Mouse (Mus musculus) heart, postnatal 14 days (tissue): ENCODE data around the gene Gsn. TPM values are rescaled to one million over a fixed set of nuclear protein-coding genes. Genes with fewer than 3 reads are reported as not detected.

Experiments used
- DNase-seq, 2 experiments: peaks; one replicate each; pipeline ENCODE4 v3.0.0; 2021 to 2022
- intact Hi-C: fragments of 180-260 bp; cut with DNase I; formaldehyde crosslinking; loops from one replicate; pipeline ENCODE4 v1.15.1; 2025
- total RNA-seq, 2 experiments: library from RNA; stranded (reverse); gene quantifications; 2 replicates each; pipeline ENCODE4 v1.2.3; 2021

Gsn gene
- total RNA-seq, 2 experiments from 2014 or later, result 271 to 430 TPM

DNA sequence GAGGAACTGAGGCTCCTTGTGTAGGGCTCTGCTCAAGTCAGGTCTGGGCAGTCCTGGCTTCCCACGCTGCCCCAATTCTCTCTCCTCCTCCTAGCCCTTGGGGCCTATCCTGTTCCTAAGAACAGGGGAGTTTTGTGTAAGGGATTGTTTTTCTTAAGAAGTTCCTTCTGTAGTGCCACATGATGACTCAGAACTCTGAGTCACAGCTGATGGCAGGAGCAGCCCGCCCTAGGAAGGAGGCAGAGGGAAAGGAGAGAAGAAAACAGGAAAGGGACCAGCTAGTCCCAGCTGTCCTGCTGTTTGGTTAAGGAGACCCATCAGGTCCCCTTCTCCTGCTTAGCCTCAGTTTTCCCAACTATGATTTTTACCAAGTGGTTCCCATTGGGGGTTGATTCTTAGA lies 15.6 kb downstream of the Gsn start:
- intact Hi-C loops, result no loop called here
- DNase-seq, result peak; percentile 50 to 57

DNA sequence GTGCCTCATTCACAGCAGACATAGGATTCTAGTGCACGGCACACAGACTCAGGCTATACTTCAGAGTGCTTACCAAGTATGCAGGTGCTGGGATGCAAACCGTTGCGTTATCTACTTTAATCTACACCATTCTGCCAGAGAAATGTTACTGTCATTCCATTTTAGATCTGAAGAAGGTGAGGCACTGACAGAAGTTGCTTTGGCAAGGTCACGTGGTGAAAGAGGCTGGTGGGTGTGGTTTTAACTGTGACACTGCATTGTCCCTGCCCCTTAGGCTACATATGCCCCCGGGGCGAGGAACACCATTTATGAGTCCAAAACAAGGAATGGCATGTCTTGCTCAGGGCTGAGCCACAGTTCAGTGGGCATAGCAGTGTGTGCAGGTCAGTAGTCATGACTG lies 16.7 kb downstream of the Gsn start:
- intact Hi-C loops, result no loop called here
- no peak for DNase-seq

DNA sequence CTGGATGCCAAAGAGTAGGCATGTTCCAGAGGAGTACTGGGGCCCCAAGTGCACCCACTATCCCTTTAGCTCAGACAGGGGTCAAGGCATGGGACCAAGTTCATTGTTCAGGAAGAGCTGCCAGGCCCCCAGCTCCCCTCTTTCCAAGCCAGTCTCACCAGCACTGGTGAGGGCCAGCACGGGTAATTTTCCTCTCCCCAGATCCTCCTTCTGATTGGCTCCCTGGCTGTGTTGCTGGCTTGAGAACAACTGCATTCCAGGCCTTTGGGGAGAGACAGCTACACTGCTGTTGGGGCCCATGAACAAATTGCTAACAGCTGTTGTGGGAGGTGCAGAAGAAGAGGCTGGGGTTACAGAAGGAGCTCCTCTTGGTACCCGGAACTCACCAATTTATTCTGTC lies 17.4 kb downstream of the Gsn start:
- peak; percentile 54 to 68 for DNase-seq
- intact Hi-C loops, result no loop called here

DNA sequence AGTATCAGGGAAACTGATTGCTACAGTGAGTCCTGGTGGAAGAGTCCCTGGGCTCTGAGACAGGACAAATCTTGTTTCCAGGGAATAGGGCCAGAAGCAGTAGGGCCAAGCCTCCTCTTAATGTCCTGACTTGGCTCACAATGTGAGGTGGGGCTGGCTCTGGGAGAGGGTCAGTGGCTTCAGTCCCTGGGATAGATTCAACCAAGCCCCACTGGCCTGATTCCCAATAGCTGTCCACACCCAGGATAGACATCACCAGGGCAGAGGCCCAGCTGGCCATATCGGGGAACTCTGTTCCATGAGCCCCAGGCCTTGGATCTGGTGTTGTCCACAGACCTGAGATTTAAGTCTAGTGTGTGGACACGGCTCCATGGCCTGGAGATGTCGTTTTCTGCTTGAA lies 21.5 kb downstream of the Gsn start:
- DNase-seq, result peak; percentile 89 to 92
- intact Hi-C loops, result no loop called here

DNA sequence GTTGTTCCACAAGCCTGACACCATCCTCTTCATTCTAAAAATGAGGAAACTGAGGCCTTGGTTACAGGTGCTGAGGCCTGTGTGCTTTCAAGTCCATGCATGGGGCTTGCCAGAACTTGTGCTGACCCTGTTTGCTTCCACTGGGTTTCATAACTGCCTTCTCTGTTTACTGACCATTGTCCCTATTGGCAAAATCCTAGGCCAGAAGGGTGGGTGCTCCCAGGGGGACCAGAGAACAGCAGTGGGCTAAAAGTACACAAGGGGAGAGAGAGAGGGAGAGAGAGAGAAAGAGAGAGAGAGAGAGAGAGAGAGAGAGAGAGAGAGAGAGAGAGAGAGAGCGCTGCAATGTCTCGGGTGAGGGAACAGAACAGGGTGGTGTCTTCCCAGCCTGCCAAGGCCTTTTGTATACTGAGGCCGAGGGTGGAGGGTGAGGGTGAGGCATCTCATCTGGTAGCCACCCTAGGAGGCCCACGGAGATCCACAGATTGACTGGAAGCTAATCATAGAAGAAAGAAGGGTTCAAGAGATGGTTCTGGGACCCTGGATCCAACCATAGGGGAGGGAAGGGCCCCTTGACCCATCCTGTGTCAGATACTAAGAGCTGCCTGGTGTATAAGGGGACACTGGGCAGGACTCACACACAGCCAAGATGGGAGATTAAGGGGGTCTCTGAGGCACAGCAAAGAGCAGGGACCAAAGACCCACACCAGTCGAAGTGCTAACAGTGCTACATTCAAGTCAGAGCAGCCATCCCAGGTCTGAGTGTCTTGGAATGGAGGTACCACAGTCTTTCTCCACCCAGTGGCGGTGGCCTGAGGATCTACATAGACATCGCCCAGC lies 22.4 kb downstream of the Gsn start:
- peak; percentile 55 to 60 for DNase-seq
- intact Hi-C loops, result no loop called here

DNA sequence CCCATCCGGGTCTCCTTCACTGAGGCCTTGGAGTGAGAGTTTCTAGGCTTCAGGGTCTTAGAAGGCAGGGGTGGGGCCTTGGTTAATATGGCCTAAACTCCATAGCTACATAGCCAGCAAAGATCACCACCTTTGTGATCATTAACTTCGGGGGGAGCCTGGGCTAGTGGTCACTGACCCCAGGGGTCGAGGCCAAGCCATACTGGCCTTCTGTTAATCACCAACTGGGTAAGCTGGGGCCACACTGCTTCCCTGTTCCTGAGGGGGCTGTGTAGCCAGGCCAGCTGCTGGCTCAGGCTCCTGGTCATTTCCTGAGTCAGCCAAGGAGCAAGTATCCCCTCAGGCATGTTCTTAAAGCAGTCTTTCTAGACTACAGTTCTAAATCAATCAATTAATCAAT lies 23.8 kb downstream of the Gsn start:
- intact Hi-C loops, result no loop called here

DNA sequence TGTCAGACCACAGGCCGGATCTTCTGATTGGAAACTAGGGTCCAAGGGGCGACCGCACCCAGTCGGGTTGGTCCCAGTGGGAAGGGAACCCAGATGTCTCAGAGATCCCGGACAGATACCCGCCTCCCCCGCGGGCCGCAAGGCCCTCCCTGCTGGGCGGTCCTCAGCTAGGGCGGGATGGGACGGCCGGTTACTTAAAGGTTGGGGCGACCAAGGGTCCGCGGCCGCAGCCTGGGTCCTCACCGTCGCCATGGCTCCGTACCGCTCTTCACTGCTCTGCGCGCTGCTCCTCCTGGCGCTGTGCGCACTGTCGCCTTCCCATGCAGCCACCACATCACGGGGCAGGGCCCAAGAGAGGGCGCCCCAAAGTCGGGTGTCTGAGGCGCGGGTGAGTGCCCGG lies 26.0 kb downstream of the Gsn start:
- DNase-seq, result peak; percentile 71 to 78

More for the DNA sequence above, 23.8 kb downstream of the Gsn start:
- DNase-seq, result no peak

DNA sequence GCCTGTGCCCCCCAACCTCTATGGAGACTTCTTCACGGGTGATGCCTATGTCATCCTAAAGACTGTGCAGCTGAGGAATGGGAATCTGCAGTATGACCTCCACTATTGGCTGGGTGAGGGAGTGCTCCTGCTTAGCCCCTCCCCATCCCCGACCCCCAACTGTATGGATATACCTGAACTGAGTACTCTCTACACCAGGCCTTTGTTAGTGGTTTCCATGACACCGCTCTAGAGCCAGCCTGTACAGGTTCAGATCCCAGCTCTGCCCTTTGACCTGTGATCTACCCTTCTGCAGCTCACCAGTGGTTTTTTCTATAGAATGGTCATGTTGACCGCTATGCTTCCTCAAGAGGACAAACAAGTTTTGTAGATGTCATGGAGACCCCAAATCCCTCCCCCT lies 27.8 kb downstream of the Gsn start:
- DNase-seq, result no peak
- intact Hi-C loops, result no loop called here

More for the DNA sequence above, 26.0 kb downstream of the Gsn start:
- intact Hi-C loops, result no loop called here

DNA sequence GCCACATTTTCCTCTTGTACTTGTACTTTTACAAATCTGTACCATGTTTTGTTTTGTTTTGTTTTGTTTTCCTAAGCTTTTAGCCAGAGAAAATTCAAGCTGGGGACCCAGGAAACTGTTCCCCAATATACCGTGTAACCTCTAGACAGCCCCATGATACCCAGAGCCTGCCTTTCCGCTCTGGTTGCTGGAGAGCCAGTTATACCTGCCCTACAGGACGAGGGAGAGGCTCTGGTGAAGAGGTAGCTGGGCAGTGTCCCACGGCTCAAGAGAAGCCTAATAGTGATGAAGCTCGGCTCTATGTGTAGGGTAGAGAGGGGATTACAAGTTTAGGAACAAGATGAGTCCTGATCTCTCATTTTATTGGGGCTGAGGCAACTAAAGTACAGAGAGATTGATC lies 29.0 kb downstream of the Gsn start:
- intact Hi-C loops, result no loop called here
- DNase-seq, result no peak

DNA sequence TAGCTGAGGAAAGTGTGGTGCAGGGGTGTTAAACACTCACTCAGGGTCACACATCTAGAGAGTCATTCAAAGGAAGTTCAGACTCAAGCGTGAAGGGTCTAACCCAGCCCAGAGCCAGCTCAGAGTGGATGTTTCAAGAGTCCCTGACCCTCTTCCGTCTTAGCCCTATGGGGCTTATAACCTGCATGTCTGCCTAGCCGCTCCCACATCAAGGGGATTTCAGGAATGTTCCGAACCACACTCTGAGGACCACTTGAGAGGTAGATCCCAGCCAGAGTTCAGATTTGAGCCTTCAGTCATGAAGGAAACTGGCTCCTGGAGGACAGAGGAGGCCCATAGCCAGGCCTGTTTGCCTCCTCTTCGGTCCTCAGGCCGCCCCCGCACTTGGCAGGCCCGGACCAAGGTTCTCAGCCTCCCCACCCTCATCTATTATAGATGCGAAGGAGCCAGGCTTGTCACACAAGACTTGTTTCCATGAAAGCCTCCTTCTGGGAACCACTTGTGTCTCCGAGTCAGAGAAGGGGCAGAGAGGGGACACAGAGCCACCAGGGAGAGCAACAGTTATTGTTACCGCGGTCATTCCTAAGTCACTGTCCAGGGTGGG lies 30.9 kb downstream of the Gsn start:
- no peak for DNase-seq
- intact Hi-C loops, result no loop called here

DNA sequence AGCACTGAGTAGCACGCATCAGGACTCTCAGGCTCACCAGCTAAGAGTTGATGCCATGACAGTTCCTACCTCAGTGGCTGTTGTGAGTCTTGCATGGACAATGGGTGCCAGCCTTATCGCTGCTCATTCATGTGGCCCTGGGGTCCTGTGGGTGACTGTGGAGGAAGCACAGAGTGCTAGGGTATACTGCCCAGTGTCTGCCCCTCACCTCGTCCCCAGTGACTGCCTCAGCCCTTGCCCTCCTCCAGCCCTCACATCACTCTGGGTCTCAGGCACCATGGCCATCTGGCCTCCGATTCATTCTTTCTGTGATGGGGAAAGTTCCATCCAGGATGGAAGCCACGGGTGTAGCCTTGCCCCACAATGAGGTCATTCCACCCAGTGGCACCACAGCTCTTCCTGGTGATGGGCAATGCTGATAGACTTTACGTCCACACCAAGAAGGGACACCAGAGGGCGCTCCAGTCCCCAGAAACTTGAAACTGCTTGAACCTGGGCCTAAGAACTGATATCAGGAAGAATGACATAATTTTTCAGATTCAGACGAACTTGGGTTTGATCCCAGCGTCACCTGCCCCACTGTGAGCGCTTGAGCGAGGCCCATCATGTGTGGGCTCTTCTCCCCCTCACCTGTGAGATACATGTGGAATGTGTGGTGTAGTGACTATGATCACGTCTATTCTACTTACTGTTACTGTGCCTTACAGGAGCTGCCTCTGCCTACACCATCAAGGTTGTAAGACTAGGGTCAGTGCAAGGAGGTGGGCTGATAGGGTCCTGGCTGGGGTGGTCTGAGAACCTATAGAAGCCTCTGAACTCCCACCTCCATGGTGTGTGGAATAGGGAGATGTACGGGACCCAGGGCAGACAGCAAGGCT lies 32.8 kb downstream of the Gsn start:
- peak; percentile 76 to 87 for DNase-seq
- intact Hi-C loops, result no loop called here

DNA sequence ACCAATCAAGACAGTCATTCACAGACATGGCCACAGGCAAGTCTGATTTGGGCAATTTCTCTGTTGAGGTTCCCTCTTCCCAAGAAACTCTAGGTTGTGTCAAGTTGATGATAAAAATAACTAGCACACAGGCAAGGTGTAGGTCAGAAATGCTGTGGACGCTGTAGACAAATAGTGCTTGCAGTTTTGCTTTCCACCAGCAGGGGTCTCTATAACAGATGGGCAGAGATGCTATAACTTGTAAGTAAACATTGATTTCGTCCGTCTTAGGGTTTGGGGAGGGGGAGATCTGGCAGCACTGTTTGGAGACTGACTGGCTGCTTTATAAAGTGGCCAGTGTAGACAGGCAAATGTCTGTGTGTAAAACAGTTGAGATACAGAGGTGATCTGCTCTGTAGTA lies 35.7 kb downstream of the Gsn start:
- intact Hi-C loops, result no loop called here
- DNase-seq, result peak; percentile 53 to 78

DNA sequence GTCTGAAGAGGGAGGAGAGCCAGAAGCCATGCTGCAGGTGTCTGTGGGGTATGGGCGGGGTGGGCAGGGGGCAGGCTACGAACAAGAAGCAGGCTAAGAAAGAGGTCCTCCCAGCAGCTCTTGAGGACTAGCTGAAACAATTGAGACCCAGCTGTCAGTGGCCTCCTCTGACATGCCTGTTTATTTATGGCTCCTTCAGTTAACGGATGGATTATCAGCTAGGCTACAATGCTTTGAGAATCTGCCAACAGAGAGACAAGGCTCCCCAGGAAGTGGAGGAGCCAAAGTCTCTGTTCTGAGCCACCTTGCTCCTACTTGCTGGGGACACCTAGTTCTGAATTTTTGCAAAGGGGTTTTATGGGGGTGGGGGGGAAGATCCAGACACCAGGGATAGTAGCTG lies 36.5 kb downstream of the Gsn start:
- intact Hi-C loops, result no loop called here
- DNase-seq, result no peak

DNA sequence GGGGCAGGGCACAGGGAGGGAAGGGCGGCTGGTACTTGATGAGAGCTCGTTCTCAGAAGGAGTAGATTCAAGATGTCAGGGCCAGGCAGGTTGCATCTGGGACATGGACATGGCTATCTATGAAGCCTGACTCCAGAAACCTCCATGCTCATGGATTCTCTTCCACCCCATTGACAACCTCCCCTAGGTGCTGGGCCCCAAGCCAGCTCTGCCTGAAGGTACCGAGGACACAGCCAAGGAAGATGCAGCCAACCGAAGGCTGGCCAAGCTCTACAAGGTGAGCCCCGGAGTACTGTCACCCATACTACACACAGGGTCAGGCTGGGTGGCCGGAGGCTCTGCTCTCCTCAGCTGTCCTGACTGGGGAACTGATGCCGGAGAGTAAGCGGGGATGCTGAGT lies 37.1 kb downstream of the Gsn start:
- intact Hi-C loops, result no loop called here
- DNase-seq, result no peak

DNA sequence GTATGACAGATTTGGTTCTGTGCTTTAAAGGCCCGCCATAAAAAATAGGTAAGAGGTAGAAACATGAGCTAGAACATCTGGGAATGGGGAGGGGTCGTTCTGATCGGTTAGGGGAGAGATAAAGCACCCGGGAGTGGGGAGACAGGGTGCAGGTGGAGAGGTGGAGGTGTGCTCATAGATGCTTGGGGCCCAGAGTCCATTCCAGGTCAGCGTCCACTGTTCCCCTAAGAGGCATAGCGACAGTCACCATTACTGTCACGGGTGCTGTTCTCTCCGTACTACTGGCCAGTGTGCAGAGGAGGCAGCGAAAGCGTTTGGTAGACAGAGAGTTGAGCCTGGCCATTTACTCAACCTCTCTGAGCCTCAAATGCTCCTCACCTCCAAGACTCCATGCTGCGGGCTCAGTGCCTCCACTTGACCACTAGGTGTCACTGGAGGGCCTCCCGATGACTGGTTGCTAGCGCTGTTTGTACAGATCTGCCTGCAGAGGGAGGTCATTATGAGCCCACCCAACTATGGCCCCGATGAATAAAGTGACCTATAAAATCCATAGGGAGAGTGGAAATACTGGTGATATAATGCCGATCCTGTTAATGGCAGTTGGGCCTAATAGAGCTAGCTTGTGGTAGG lies 41.6 kb downstream of the Gsn start:
- intact Hi-C loops, result loop anchor here (1.0 to 5.0 kb wide), 3 partner anchors 51 to 204 kb away; partner anchors contain the start of gene 4930402F06Rik

DNA sequence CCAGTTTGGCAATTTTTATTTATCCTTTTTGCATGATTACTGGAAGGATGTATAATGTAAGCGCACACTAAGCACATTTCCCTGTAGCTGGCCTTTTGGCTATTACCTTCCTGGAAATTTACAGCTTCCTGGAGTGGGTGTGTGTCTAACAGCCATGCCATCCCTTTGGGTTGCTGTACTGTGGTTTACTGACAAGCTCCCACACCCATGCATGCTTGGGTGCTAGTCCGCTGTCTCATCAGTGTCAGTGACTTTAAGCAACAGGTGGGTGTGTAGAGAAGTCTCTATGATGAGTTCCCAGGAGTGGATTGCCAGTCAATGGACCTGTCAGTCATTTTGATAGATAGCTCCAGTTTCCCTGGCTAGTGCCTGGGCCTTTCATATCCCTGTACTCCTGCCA lies 43.3 kb downstream of the Gsn start:
- intact Hi-C loops, result loop anchor here (5.0 kb wide), 1 partner anchor 203 kb away; no protein-coding TSS in a partner anchor
- no peak for DNase-seq

More for the DNA sequence above, 41.6 kb downstream of the Gsn start:
- DNase-seq, result peak; percentile 79 to 89

DNA sequence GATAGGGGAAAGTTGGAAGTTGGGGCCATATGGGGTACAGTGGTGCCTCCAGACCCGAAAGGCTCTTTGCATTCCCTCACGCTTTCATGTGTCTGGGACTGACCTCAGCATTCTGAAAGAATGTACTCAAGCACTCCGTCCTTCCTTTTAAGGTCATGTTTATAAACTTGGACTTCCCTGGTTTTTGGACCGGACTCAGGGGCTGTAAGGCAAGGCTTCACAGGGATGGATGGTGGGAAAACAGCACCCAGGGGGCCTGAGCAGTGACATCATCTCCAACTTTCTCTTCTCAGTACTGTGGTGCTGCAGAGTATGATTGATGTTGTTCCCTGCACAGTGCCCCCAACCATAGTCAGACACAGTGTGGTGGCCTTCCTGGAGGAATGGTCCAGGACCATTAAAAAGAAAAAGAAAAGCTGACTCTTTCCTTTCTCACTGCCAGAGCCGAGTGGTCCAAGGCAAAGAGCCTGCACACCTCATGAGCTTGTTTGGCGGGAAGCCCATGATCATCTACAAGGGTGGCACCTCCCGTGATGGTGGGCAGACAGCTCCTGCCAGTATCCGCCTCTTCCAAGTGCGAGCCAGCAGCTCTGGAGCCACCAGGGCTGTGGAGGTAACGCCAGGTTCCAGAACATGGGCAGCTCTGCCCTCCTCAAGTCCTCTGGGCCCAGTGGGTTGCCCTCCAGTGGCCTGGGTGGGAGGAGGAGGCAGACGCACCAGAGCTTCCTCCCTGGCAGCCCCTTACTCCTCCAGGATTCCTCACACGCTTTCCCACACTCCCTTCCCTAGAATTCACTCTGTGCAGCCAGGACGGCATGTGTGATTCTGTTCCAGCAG lies 46.1 kb downstream of the Gsn start:
- intact Hi-C loops, result no loop called here
- DNase-seq, result no peak

DNA sequence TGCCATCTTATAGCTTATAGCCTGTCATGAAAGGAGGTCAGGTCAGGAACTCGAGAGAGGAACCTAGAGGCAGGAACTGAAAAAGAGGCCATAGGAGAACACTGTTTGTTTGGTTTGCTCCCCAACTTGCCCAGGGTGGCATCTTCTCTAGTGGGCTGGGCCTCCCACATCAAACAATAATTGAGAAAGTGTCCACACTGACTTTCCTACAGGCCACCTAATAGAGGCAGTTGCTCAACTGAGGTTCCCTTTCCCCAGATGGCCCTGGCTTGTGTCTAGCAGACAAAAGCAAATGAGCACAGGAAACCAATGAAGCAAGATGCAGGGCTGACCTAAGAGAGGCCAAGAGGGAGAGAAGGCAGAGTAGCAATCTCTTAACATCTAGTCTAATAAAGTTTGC lies 52.0 kb downstream of the Gsn start:
- intact Hi-C loops, result no loop called here
- no peak for DNase-seq

DNA sequence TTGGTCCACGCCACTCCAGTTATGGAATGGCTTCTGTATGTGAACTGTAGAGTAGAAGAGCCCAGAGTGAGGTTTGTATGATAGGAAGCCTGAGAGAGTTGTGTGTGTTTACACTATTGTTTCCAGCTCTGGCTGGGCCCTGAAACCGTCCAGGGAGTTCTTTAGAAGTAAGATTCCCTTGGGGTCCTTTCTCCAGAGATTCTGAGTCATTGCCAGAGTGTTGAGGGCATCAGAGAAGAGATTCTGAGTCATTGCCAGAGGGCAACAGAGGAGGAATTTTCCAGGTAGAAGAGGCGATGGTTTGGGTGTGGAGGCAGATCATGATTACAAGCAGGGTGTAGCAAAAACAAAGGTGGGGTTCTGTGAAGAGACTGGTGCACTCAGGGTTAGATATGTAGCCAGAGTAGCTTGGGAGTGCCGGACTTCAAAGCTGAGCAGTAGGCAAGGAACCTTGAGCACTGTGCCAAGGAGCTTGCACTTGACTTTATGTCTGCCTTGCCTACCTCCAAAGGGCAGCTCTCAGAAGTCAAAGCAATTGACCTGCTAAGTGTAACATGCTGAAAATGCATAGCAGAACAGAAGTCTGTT lies 53.8 kb downstream of the Gsn start:
- DNase-seq, result no peak
- intact Hi-C loops, result no loop called here
